Mouse (Mus musculus) retina, postnatal 7 days (tissue): ENCODE measurements around the gene Cacna1i.

ENCODE experiments used
- DNase-seq: peaks from one replicate; pipeline ENCODE4 v3.0.0-alpha.2; 2012; ENCODE audit warnings: low read depth, low spot score

The Cacna1i gene

GRCm38 (mm10) chr15:80401387-80401898 is 114.4 kb downstream of the Cacna1i start:
- no peak for DNase-seq

GRCm38 (mm10) chr15:80401980-80402379 is 114.9 kb downstream of the Cacna1i start:
- no peak for DNase-seq

- DNase-seq: no peak
Observed at GRCm38 (mm10) chr15:80407873-80408272, 120.8 kb downstream of the Cacna1i start.

- DNase-seq: no peak
Observed at GRCm38 (mm10) chr15:80410661-80411060, 123.6 kb downstream of the Cacna1i start.

GRCm38 (mm10) chr15:80413070-80413469 is 126.0 kb downstream of the Cacna1i start:
- DNase-seq: no peak

GRCm38 (mm10) chr15:80413988-80414721 is 127.1 kb downstream of the Cacna1i start:
- DNase-seq: no peak

GRCm38 (mm10) chr15:80415132-80415531 is 128.1 kb downstream of the Cacna1i start:
- DNase-seq: no peak

GRCm38 (mm10) chr15:80417066-80417465 is 130.0 kb downstream of the Cacna1i start:
- DNase-seq: no peak

- no peak for DNase-seq
Observed at GRCm38 (mm10) chr15:80418146-80418545, 131.1 kb downstream of the Cacna1i start.

- DNase-seq: peak; percentile 39
Observed at GRCm38 (mm10) chr15:80430324-80430723, 143.3 kb downstream of the Cacna1i start.

GRCm38 (mm10) chr15:80436961-80437360 is 149.9 kb downstream of the Cacna1i start:
- DNase-seq: no peak

- DNase-seq: no peak
Observed at GRCm38 (mm10) chr15:80437996-80438395, 151.0 kb downstream of the Cacna1i start.

GRCm38 (mm10) chr15:80438423-80438822 is 151.4 kb downstream of the Cacna1i start:
- no peak for DNase-seq

- DNase-seq: no peak
Observed at GRCm38 (mm10) chr15:80440195-80440594, 153.2 kb downstream of the Cacna1i start.

GRCm38 (mm10) chr15:80445956-80446687 is 159.1 kb downstream of the Cacna1i start:
- no peak for DNase-seq
